Mouse (Mus musculus) 3134 (cell line): Measurements from ENCODE around the gene Hba-a1.
A peak's percentile ranks its signal among the peaks of the same experiment; 100 is the strongest.
"Not testable (repeated sequence)": the region's sequence is repeated elsewhere in the genome, so short reads cannot be mapped to it uniquely, and the experiment has no call there.

Experiments
- DNase-seq: peaks from one replicate; pipeline ENCODE4 v3.0.0-alpha.2; 2011; ENCODE audit warnings: low spot score; ENCODE audit not compliant: insufficient read length; ENCODE audit errors: extremely low read depth

Gene Hba-a1

DNA sequence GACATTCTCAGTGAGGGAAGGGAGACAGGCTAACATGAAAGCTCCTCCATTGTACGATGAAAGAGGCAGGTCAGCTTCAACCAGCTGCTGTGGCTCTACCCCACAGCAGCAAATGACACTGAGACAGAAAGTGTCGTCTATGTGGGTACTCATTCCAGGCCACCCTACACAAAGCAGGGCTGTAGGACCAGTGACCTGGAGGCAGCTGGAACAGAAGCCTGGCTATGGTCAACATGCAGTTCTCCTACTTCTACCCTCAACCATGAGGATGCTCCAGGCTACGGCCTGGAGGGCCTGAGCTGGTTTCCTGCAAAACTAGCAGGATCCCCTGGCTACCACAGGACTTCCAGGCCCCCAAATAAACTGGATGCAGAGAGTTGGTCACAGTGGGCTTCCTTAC lies 26.7 kb upstream of the Hba-a1 start:
- DNase-seq, result no peak

GRCm38 (mm10) chr11:32262674-32263415 lies 20.5 kb upstream of the Hba-a1 start:
- DNase-seq, result no peak

DNA sequence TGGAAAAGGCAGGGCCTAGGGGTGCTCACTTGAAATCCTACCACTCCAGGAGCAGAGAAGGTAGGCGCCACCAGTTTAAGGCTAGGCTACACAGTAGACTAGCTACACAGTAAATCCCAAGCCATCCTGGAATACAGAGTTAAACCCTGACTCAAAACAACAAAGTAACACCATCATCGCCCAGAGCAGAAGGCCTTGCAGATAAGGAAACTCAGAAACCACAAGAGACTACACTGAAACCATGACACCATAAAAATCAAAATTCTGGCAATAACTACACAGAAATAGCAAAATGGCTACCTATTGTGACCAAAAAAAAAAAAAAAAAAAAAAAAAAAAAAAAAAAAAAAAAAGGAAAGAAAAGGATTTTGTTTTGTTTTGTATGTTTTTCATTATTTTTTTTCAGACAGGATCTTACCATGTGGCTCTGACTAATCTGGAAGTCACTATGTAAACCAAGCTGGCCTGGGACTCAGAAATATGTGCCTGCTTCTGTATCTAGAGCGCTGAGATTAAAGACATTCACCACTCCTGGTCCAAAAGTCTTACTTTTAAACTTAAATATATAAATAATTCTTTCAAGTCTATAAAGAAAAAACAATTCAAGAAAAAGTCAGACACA lies 18.1 kb upstream of the Hba-a1 start:
- no peak for DNase-seq

GRCm38 (mm10) chr11:32266194-32266593 lies 17.1 kb upstream of the Hba-a1 start:
- DNase-seq, result no peak

- no peak for DNase-seq
These were observed 16.5 kb upstream of the Hba-a1 start for GRCm38 (mm10) chr11:32266776-32267175.

- DNase-seq, result peak; percentile 95
These were observed 16.0 kb upstream of the Hba-a1 start, which contains the start of gene Nprl3 for GRCm38 (mm10) chr11:32267188-32267884. Gene Nprl3 (minus strand): TSS chr11:32267707.

GRCm38 (mm10) chr11:32267964-32268363 lies 15.3 kb upstream of the Hba-a1 start:
- DNase-seq, result peak; percentile 32

GRCm38 (mm10) chr11:32268952-32269351 lies 14.4 kb upstream of the Hba-a1 start:
- no peak for DNase-seq

DNA sequence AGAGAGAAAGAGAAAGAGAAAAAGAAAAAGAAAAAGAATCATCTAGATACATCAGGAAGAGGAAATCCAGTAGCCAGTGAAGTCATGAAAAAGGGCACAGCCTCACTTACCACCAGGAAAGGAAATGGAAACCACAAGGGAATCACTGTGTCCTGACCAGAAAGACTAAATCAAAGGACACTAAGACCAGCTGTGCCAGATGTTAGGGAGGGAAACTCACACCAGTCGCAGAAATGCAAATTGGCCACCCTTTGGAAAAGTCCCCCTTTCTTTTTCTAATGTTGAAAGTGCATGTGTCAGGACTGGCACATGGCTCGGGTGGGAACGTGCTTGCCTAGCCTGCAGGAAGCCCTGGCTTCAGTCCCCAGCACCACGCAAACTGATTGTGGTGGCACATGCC lies 12.1 kb upstream of the Hba-a1 start:
- peak; percentile 27 for DNase-seq

- DNase-seq, result no peak
These were observed 7.0 kb upstream of the Hba-a1 start, which contains the start of gene Hba-x for GRCm38 (mm10) chr11:32276347-32276746. Gene Hba-x (plus strand): TSS chr11:32276400.

- no peak for DNase-seq
These were observed 5.4 kb upstream of the Hba-a1 start for GRCm38 (mm10) chr11:32277736-32278457.

GRCm38 (mm10) chr11:32278458-32278957 lies 4.8 kb upstream of the Hba-a1 start:
- DNase-seq, result no peak

DNA sequence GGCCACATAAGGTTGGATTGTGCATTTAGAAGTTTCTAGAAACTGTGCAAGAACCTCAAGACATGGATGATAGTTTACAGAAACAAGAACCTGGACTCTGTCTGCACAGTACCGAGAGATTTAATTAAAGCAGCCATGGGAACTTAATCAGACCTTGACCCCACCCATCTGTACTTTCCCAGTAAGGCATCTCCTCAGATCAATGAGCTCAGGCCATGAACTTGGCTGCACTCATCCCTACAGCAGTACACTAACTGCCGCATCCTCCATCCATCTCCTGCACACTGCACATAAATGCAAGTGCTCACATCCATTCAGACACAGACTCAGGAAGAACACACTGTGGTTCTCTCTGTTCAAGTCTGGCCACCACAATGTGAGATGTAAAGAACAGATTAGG lies 2.7 kb upstream of the Hba-a1 start:
- no peak for DNase-seq

DNA sequence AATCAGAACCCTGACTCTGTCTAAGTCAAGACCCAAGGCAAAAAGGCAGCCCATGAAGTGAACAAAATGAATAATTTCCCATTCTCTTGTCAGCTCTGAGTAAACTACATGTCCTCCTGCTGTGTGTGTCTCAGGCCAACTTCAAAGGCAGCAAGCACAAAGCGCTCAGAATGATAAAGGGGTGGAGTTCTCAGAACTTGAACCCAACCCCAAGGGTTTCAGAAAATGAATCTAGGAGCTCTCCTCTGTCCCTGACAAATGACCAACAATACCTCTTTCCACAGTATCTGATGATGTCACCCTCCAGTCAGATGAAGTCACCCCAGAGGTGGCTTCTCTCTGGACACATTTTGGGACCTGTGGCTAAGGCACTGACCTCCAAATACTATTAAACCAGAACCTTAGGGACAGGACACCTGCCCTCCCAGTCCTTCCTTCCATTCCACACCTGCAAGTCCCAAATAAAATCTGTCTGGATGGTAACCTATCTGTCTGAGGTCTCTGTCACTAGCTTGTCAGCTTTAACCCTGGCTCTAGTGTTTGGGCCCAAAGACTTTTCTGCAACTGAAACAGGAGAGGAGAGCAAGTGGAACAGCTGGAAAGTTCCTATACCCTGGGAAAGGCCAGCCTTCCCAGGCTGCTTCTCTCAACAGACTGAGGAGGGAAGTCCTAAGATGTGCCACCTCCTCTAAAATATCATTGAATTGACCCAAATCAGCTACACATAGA lies 1.7 kb upstream of the Hba-a1 start:
- DNase-seq, result no peak

DNA sequence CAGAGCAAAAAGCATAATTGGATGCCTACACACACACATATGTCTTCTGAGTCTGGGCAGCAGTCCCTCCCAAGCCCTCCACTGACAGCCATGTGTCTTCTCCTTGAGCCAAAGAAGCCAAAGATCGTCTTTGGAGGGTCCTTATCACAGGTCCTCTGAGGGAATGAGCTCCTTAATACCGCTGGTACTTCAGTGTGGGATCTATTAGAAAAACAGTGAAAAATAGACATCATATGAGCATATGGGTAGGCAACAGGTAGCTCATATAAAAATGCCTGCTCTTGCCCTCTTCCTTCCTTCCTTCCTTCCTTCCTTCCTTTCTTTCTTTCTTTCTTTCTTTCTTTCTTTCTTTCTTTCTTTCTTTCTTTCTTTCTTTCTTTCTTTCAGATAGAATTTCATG lies 1.3 kb downstream of the Hba-a1 start:
- not testable (repeated sequence) for DNase-seq

- no peak for DNase-seq
These were observed 1.9 kb downstream of the Hba-a1 start for GRCm38 (mm10) chr11:32285031-32285775.

DNA sequence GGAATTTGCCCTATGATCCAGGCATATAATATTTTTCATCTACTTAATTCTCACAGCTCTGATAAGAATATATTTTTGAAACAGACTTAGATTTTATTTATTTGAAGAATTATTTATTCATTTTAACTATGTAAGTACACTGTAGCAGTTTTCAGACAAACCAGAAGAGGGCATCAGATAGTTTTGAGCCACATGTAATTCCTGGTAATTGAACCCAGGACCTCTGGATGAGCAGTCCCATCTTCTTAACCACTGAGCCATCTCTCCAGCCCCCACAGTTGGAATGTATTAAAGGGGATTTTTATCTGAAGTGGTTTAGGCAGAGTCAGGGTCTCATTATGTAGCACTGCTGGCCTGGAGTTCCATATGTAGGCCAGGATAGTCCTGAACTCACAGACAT lies 2.6 kb downstream of the Hba-a1 start:
- DNase-seq, result not testable (repeated sequence)

DNA sequence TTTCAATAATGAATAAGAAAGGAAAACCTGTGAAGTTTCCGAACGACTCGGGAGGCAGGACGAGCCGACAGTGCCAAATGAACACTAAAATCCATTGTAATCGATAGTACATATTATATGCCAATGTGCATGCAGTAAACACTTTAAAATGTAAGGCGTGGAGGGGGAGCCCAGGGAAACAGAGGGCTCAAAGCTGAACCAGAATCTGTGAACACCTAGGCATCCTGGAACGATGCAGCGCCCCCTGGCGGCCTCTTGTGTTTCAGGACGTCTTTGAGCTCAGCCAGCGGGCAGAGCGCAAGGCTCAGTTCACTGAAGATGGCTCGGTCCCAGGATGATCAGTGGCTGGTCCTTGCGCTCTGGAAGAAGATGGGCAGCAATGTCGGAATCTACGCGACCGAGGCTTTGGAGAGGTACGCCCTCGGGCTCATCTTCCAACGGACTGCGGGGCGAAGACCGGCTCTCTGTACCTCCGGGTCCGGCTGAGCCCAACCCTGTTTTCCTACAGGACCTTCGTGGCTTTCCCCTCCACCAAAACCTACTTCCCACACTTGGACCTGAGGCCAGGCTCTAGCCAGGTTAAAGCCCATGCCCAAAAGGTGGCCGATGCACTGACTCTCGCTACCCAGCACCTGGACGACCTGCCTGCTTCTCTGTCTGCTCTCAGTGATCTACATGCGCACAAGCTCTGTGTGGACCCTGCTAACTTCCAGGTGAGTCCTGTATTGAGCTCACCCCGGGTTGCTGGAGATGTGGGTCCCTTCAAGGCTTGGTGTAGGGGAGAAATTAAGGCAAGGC lies 3.6 kb downstream of the Hba-a1 start, which contains the start of gene Hbq1b:
Hbq1b (plus strand) TSS at position 271 of the 798 bp plus-strand sequence.
- DNase-seq, result peak; percentile 27

DNA sequence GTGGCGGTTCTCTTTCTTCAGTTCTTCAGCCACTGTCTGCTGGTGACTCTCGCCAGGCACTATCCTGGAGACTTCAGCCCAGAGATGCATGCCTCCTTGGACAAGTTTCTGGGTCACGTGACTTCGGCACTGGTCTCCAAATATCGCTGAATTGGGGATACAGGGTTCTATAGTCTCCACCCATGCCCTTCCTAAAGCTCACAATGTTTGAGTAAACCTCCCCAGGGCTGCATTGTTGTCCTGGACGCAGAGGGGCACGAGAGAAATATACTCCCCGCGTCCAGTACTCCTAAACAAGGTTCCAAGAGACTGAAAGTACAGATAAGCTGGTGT lies 4.1 kb downstream of the Hba-a1 start:
- no peak for DNase-seq
